Mouse (Mus musculus) neural tube, embryonic 11.5 days (tissue): ENCODE measurements around the gene Rnf181. TPM values are rescaled to one million over a fixed set of nuclear protein-coding genes. Genes with fewer than 3 reads are reported as not detected.

Experiments used
- ATAC-seq: fragments of 200-750 bp; cut with Nextera tagmentation; 2 replicates; pipeline ENCODE4 v1.8.0; 2017; ENCODE audit warnings: moderate number of reproducible peaks, mild to moderate bottlenecking, moderate TSS enrichment, moderate library complexity; ENCODE audit not compliant: insufficient read depth, low FRiP score, low TSS enrichment
- DNase-seq: peaks from one replicate; pipeline ENCODE4 v3.0.0-alpha.2; 2015; ENCODE audit warnings: low spot score
- H3K27ac ChIP-seq: fragments of 300-500 bp; sonication (generic); 2 replicates; pipeline ENCODE4 v1.5.1; 2014; ENCODE audit warnings: low read depth, mild to moderate bottlenecking, low read length
- H3K27me3 ChIP-seq: fragments of 300-500 bp; sonication (generic); 2 replicates; pipeline ENCODE4 v1.6.1; 2014; ENCODE audit warnings: mild to moderate bottlenecking, low read length, mixed read lengths; ENCODE audit not compliant: control insufficient read depth, insufficient read depth
- H3K36me3 ChIP-seq: fragments of 300-500 bp; sonication (generic); 2 replicates; pipeline ENCODE4 v1.6.1; 2014; ENCODE audit warnings: mild to moderate bottlenecking, low read length, moderate library complexity, mixed read lengths; ENCODE audit not compliant: control insufficient read depth, insufficient read depth
- H3K4me1 ChIP-seq: fragments of 300-500 bp; sonication (generic); 2 replicates; pipeline ENCODE4 v1.6.1; 2014; ENCODE audit warnings: low read length, mixed read lengths; ENCODE audit not compliant: control insufficient read depth, insufficient read depth
- H3K4me2 ChIP-seq: fragments of 300-500 bp; sonication (generic); 2 replicates; pipeline ENCODE4 v1.6.1; 2014; ENCODE audit warnings: low read depth, mild to moderate bottlenecking, moderate library complexity
- H3K4me3 ChIP-seq: fragments of 300-500 bp; sonication (generic); 2 replicates; pipeline ENCODE4 v1.5.1; 2014; ENCODE audit warnings: low read depth, low read length
- H3K9ac ChIP-seq: fragments of 300-500 bp; sonication (generic); 2 replicates; pipeline ENCODE4 v1.6.1; 2014; ENCODE audit warnings: mild to moderate bottlenecking, low read length
- H3K9me3 ChIP-seq: fragments of 300-500 bp; sonication (generic); 2 replicates; pipeline ENCODE4 v1.6.1; 2016; ENCODE audit warnings: low read length; ENCODE audit not compliant: control insufficient read depth
- WGBS: fragments of 180-500 bp; shearing (Covaris S2); extraction: QIAGEN DNeasy Blood & Tissue Kit; methylation state at CpG from one replicate; pipeline ENCODE4 v1.1.7; 2014; 5-methylcytosine and 5-hydroxymethylcytosine counted together
- polyA plus RNA-seq: library from polyadenylated mRNA; unstranded; fragments of >200 nt; fragmentation: Nextera tagmentation; extraction: Ambion mirVana; gene quantifications from 2 replicates; pipeline ENCODE4 v1.2.1, GENCODE M21; 2014

The Rnf181 gene
- polyA plus RNA-seq, 1 experiment from 2014 or later = 114 TPM

- WGBS = 85% methylated on average over 12 of the region's 12 CpGs
- Histone ChIP-seq H3K4me2 (no peak overlapping the region), H3K27ac (no peak overlapping the region), H3K36me3 (no peaks in the 10 kb centered on the region), H3K9me3 (no peaks in the 10 kb centered on the region), H3K9ac (no peak overlapping the region), H3K4me1 (no peaks in the 10 kb centered on the region), H3K4me3 (no peak overlapping the region), H3K27me3 (no peaks in the 10 kb centered on the region)
- ATAC-seq = no peak
- DNase-seq = no peak
Measured at GRCm38 (mm10) chr6:72370091-72370490, 3.3 kb upstream of the Rnf181 start.

- Histone ChIP-seq H3K27me3 (no peaks in the 10 kb centered on the region), H3K36me3 (no peaks in the 10 kb centered on the region), H3K9ac (no peak overlapping the region), H3K27ac (no peak overlapping the region), H3K4me2 (no peak overlapping the region), H3K9me3 (no peaks in the 10 kb centered on the region), H3K4me3 (no peak overlapping the region), H3K4me1 (no peaks in the 10 kb centered on the region)
- 82% methylated on average over 4 of the region's 4 CpGs for WGBS
- no peak for DNase-seq
- ATAC-seq = no peak
Measured at GRCm38 (mm10) chr6:72369557-72369956, 2.8 kb upstream of the Rnf181 start.

- H3K4me2 ChIP-seq = no peak overlapping the region
- WGBS = 87% methylated on average over 4 of the region's 4 CpGs
Measured at GRCm38 (mm10) chr6:72367460-72367974, 761 bp upstream of the Rnf181 start.

GRCm38 (mm10) chr6:72366304-72366703 is 452 bp downstream of the Rnf181 start:
- Histone ChIP-seq H3K9ac (no peak overlapping the region), H3K4me1 (peaks cover 3% of the 10 kb centered on the region), H3K4me3 (no peak overlapping the region), H3K9me3 (no peaks in the 10 kb centered on the region), H3K4me2 (no peak overlapping the region), H3K36me3 (no peaks in the 10 kb centered on the region), H3K27me3 (no peaks in the 10 kb centered on the region), H3K27ac (no peak overlapping the region)
- ATAC-seq = no peak
- DNase-seq = no peak
- WGBS = 77% methylated on average over 3 of the region's 3 CpGs

More at GRCm38 (mm10) chr6:72367460-72367974, 761 bp upstream of the Rnf181 start:
- ATAC-seq (no peak), DNase-seq (no peak)
- H3K4me3 ChIP-seq = no peak overlapping the region
- H3K9ac ChIP-seq = no peak overlapping the region
- H3K27ac ChIP-seq = no peak overlapping the region
- no peaks in the 10 kb centered on the region for H3K4me1 ChIP-seq
- no peaks in the 10 kb centered on the region for H3K27me3 ChIP-seq
- no peaks in the 10 kb centered on the region for H3K9me3 ChIP-seq
- no peaks in the 10 kb centered on the region for H3K36me3 ChIP-seq

GRCm38 (mm10) chr6:72364985-72365384 is 1.8 kb downstream of the Rnf181 start:
- Histone ChIP-seq H3K27ac (no peak overlapping the region), H3K4me3 (no peak overlapping the region), H3K4me2 (no peak overlapping the region), H3K36me3 (no peaks in the 10 kb centered on the region), H3K4me1 (peaks cover 3% of the 10 kb centered on the region), H3K9me3 (no peaks in the 10 kb centered on the region), H3K27me3 (no peaks in the 10 kb centered on the region), H3K9ac (no peak overlapping the region)
- 73% methylated on average over 6 of the region's 6 CpGs for WGBS
- no peak for DNase-seq
- ATAC-seq = no peak

- Histone ChIP-seq H3K9ac (no peak overlapping the region), H3K27ac (no peak overlapping the region), H3K4me2 (no peak overlapping the region), H3K4me3 (no peak overlapping the region), H3K9me3 (no peaks in the 10 kb centered on the region), H3K27me3 (no peaks in the 10 kb centered on the region), H3K4me1 (peaks cover 3% of the 10 kb centered on the region), H3K36me3 (0 out of 2 replicates have a peak, but pooled peaks cover 2% of the 10 kb centered on the region)
- ATAC-seq (no peak), DNase-seq (no peak)
- WGBS = 51% methylated on average over 7 of the region's 7 CpGs
Measured at GRCm38 (mm10) chr6:72364009-72364408, 2.7 kb downstream of the Rnf181 start.

- peaks cover 3% of the 10 kb centered on the region for H3K4me1 ChIP-seq
- H3K27me3 ChIP-seq = no peaks in the 10 kb centered on the region
- H3K4me3 ChIP-seq = peak overlapping the region; percentile 85
- peak overlapping the region; percentile 85 for H3K4me2 ChIP-seq
- 1% methylated on average over 42 of the region's 42 CpGs for WGBS
- peaks cover 4% of the 10 kb centered on the region; the same call in 1 of the 2 replicates for H3K36me3 ChIP-seq
- peak overlapping the region; percentile 73 for H3K9ac ChIP-seq
- DNase-seq = peak; percentile 93
- H3K9me3 ChIP-seq = no peaks in the 10 kb centered on the region
- H3K27ac ChIP-seq = no peak overlapping the region; the same call in 1 of the 2 replicates
- peak; percentile 99 for ATAC-seq
Measured at GRCm38 (mm10) chr6:72362132-72363028, 4.4 kb downstream of the Rnf181 start.

GRCm38 (mm10) chr6:72361121-72361551 is 5.6 kb downstream of the Rnf181 start:
- no peak for DNase-seq
- H3K36me3 ChIP-seq = peaks cover 4% of the 10 kb centered on the region; the same call in 1 of the 2 replicates
- peak overlapping the region; percentile 73 for H3K9ac ChIP-seq
- H3K27ac ChIP-seq = no peak overlapping the region
- no peaks in the 10 kb centered on the region for H3K9me3 ChIP-seq
- peaks cover 3% of the 10 kb centered on the region for H3K4me1 ChIP-seq
- H3K4me3 ChIP-seq = peak overlapping the region; percentile 85
- WGBS = 70% methylated on average over 5 of the region's 5 CpGs
- no peaks in the 10 kb centered on the region for H3K27me3 ChIP-seq
- H3K4me2 ChIP-seq = peak overlapping the region; percentile 85; the same call in 1 of the 2 replicates
- no peak for ATAC-seq

GRCm38 (mm10) chr6:72360599-72360935 is 6.2 kb downstream of the Rnf181 start:
- Histone ChIP-seq H3K4me2 (no peak overlapping the region), H3K27ac (no peak overlapping the region), H3K9ac (no peak overlapping the region), H3K27me3 (no peaks in the 10 kb centered on the region), H3K4me3 (no peak overlapping the region), H3K9me3 (no peaks in the 10 kb centered on the region), H3K36me3 (peaks cover 4% of the 10 kb centered on the region; the same call in 1 of the 2 replicates), H3K4me1 (peaks cover 3% of the 10 kb centered on the region)
- WGBS = 83% methylated on average over 7 of the region's 7 CpGs
- no peak for ATAC-seq
- DNase-seq = no peak
